ENCODE assay signal across 18 mouse cellular contexts in the genomic region with DNA sequence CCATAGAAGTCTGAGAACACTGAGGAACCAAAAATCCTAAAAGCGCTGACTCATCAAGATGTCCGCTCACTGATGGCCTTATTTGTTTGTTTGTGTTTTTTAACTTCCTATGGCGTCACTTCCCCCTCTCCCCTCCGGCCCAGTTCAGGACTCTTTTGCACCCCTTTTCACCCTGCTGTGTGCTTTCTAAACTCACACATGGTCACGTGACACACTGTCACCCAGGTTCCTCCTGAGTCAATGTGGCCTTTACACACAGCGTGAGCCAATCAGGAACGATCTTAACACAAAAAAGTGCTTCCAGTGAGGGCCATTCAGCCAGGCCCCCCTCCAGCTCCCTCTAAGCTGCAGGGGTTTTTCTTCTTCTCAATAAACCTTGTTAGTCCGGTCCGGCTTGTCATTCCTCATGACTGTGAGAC. TPM values are rescaled to one million over a fixed set of nuclear protein-coding genes. Genes with fewer than 3 reads are reported as not detected.
DNase-seq lines count a peak whose midpoint lies in the region; ATAC-seq lines count a peak whose summit lies in the region.
"Had no signal": no experiment of that assay in that cellular context is flagged by ENCODE, and none has a peak within 500 bp of the region (broad histone marks: within the 10 kb centered on the region; RNA-seq: fewer than 3 reads in every experiment).

No protein-coding gene starts in this region.

- no peaks in the 10 kb centered on the region for H3K36me3 ChIP-seq in forebrain, embryonic 10.5 days (replicated peaks)
- no peaks in the 10 kb centered on the region for H3K36me3 ChIP-seq in forebrain, embryonic 16.5 days (ENCODE audit: control insufficient read depth, insufficient read depth)
- no peaks in the 10 kb centered on the region for H3K36me3 ChIP-seq in embryonic facial prominence, embryonic 11.5 days (replicated peaks; ENCODE audit: control insufficient read depth, insufficient read depth, low read depth, low read length)
- H3K36me3 ChIP-seq: G1E; heart, embryonic 13.5 days; limb, embryonic 12.5 days; liver, embryonic 15.5 days; neural tube, embryonic 12.5 days had no signal

- DNase-seq in forebrain, embryonic 10.5 days (ENCODE audit: extremely low spot score, low spot score), result peak; percentile 26
- peak; percentile 31 for DNase-seq in testis, postnatal 10 days (ENCODE audit: low spot score)
- no peak for DNase-seq in testis, postnatal 14 days (ENCODE audit: low spot score)
- peak; percentile 20 for DNase-seq in embryonic facial prominence, embryonic 11.5 days (ENCODE audit: low spot score)
- DNase-seq in cerebellum, postnatal 10 days, result no peak
- DNase-seq in urinary bladder, adult 18-20 months (ENCODE audit: low spot score in 2 of 2), result no peak
- no peak for DNase-seq in right cerebral cortex, postnatal 14 days
- DNase-seq: adrenal gland, postnatal 36 days; heart, postnatal 4 days; layer of hippocampus, postnatal 36 days; thymus, adult 2 months had no signal

- no peak overlapping the region for H3K4me2 ChIP-seq in forebrain, embryonic 16.5 days (ENCODE audit: low read length)
- H3K4me2 ChIP-seq in embryonic facial prominence, embryonic 11.5 days (ENCODE audit: low read depth, low read length), result no peak overlapping the region
- H3K4me2 ChIP-seq: heart, embryonic 13.5 days; limb, embryonic 12.5 days; liver, embryonic 15.5 days; neural tube, embryonic 12.5 days had no signal

- no peak overlapping the region for H3K9ac ChIP-seq in forebrain, embryonic 16.5 days (replicated peaks; ENCODE audit: low read depth, low read length)
- H3K9ac ChIP-seq in embryonic facial prominence, embryonic 11.5 days (replicated peaks; ENCODE audit: low read length), result no peak overlapping the region
- H3K9ac ChIP-seq: heart, embryonic 13.5 days; limb, embryonic 12.5 days; liver, embryonic 15.5 days; neural tube, embryonic 12.5 days had no signal

- H3K27me3 ChIP-seq in forebrain, embryonic 10.5 days (ENCODE audit: poor library complexity, severe bottlenecking), result no peaks in the 10 kb centered on the region
- H3K27me3 ChIP-seq in forebrain, embryonic 16.5 days (replicated peaks; ENCODE audit: control insufficient read depth, insufficient read depth, low read length), result no peaks in the 10 kb centered on the region
- H3K27me3 ChIP-seq in embryonic facial prominence, embryonic 11.5 days (ENCODE audit: control insufficient read depth, insufficient read depth, low read length), result no peaks in the 10 kb centered on the region
- H3K27me3 ChIP-seq: heart, embryonic 13.5 days; limb, embryonic 12.5 days; liver, embryonic 15.5 days; neural tube, embryonic 12.5 days had no signal

- no peaks in the 10 kb centered on the region; the same call in 1 of the 2 replicates for H3K9me3 ChIP-seq in forebrain, embryonic 10.5 days
- no peaks in the 10 kb centered on the region for H3K9me3 ChIP-seq in forebrain, embryonic 16.5 days (ENCODE audit: control insufficient read depth, low read length)
- no peaks in the 10 kb centered on the region for H3K9me3 ChIP-seq in embryonic facial prominence, embryonic 11.5 days (replicated peaks; ENCODE audit: control insufficient read depth, low read length)
- H3K9me3 ChIP-seq: G1E; limb, embryonic 12.5 days; liver, embryonic 15.5 days; neural tube, embryonic 12.5 days had no signal

- no peak overlapping the region for H3K4me3 ChIP-seq in forebrain, embryonic 10.5 days
- H3K4me3 ChIP-seq in forebrain, embryonic 16.5 days (replicated peaks; ENCODE audit: low read length), result no peak overlapping the region
- H3K4me3 ChIP-seq in embryonic facial prominence, embryonic 11.5 days (ENCODE audit: low read depth, low read length), result no peak overlapping the region
- H3K4me3 ChIP-seq: heart, embryonic 13.5 days; limb, embryonic 12.5 days; liver, embryonic 15.5 days; neural tube, embryonic 12.5 days had no signal

- ATAC-seq in forebrain, embryonic 16.5 days, result no peak
- no peak for ATAC-seq in embryonic facial prominence, embryonic 11.5 days (replicated peaks; ENCODE audit: insufficient number of reproducible peaks, low FRiP score, low TSS enrichment, low read depth)
- ATAC-seq: activated CD4-positive, CD25-positive, alpha-beta regulatory T cell, adult 4 months had no signal

- peaks cover 11% of the 10 kb centered on the region; the same call in 1 of the 2 replicates for H3K4me1 ChIP-seq in forebrain, embryonic 10.5 days
- no peaks in the 10 kb centered on the region for H3K4me1 ChIP-seq in forebrain, embryonic 16.5 days (replicated peaks; ENCODE audit: control insufficient read depth, insufficient read depth, low read length)
- H3K4me1 ChIP-seq in embryonic facial prominence, embryonic 11.5 days (ENCODE audit: control insufficient read depth, insufficient read depth, low read length), result no peaks in the 10 kb centered on the region
- H3K4me1 ChIP-seq: heart, embryonic 13.5 days; limb, embryonic 12.5 days; neural tube, embryonic 12.5 days had no signal

- H3K27ac ChIP-seq in forebrain, embryonic 10.5 days, result peak overlapping the region; percentile 65; the same call in 1 of the 2 replicates
- no peak overlapping the region for H3K27ac ChIP-seq in forebrain, embryonic 16.5 days (ENCODE audit: low read length)
- no peak overlapping the region for H3K27ac ChIP-seq in embryonic facial prominence, embryonic 11.5 days (replicated peaks; ENCODE audit: low read depth, low read length)
- H3K27ac ChIP-seq: heart, embryonic 13.5 days; limb, embryonic 12.5 days; liver, embryonic 15.5 days; neural tube, embryonic 12.5 days had no signal

- 46% methylated on average over 9 of the region's 9 CpGs for WGBS in forebrain, embryonic 10.5 days
- 32% methylated on average over 9 of the region's 9 CpGs for WGBS in forebrain, embryonic 16.5 days
- 77% methylated on average over 9 of the region's 9 CpGs for WGBS in embryonic facial prominence, embryonic 11.5 days

RNA-seq across cellular contexts. Expression of a gene that starts 16.9 kb away (rescaled TPM):
- polyA plus RNA-seq in forebrain, embryonic 10.5 days (2016; fragmentation: Nextera tagmentation; extraction: Ambion mirVana), result 4.3 and 4.8 TPM in 2 replicates
- polyA plus RNA-seq in forebrain, embryonic 16.5 days (2015; fragmentation: Nextera tagmentation; extraction: Ambion mirVana), result 7.6 TPM in 2 replicates
- 8.4 and 9.1 TPM in 2 replicates for polyA plus RNA-seq in embryonic facial prominence, embryonic 11.5 days (2014; fragmentation: Nextera tagmentation; extraction: Ambion mirVana)

Comparison
In these comparisons a context has a peak if more than half of its experiments do, and no peak if none do; other contexts are left out.
1. DNase-seq: peak in forebrain, embryonic 10.5 days (single experiment), testis, postnatal 10 days (single experiment) and embryonic facial prominence, embryonic 11.5 days (single experiment); none in testis, postnatal 14 days (single experiment), cerebellum, postnatal 10 days (0 of 2), urinary bladder, adult 18-20 months (0 of 2) and right cerebral cortex, postnatal 14 days (single experiment).